Mouse (Mus musculus): ENCODE data around the gene Cobl. TPM values are rescaled to one million over a fixed set of nuclear protein-coding genes. Genes with fewer than 3 reads are reported as not detected.

Cobl gene
- polyA plus RNA-seq, 1 experiment from 2014 or later: 31.9 TPM

DNA sequence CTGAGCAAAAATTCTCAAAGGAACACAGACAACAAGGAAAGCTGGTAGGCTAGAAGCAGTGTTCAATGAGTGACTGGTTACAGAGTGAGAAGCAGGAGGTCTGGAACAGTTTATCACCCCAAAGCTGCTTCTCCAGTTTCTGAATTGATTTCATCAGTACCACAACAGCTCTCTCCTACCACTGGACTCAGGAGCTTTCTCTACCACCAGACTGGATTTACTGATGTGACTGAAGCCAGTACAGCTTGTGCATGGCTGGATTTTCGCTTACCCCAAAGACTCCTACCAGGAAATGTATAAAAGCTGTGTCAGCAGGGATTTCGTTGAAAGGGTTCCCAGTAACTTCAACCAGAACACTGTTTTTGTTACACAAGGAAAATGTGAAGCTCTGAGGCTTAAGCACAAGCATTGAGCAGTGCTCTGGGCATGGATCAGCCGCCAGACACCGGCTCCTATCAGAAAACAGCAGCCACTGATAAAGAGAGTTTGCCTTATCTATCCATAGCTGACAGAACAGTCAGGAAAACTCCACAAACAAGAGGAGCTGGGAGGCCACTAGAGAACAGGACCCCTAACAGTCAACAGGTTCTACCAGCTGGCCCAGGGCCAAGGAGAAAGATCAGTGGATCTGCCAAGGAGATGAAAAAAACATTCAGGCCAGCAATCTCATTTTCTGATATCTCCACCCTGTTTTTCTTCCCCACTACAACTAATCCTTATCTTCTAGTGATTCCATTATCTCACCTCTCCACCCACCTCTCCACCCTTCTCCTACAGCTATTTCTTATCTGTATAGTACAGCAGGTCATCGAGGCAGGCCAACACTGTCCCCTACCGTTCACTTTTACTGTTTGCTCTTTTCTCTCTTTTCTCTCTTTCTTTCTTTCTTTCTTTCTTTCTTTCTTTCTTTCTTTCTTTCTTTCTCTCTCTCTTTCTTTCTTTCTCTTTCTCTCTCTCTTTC, 259.3 kb downstream of the Cobl start:
- WGBS: 60% methylated on average over 6 of the region's 6 CpGs
- no peak overlapping the region for H3K4me3 ChIP-seq (replicated peaks)
- no peak for ATAC-seq (ENCODE audit: insufficient number of reproducible peaks, low FRiP score, low TSS enrichment, low read depth)

GRCm38 (mm10) chr11:12199441-12199840, 265.3 kb downstream of the Cobl start:
- WGBS: 79% methylated on average over 4 of the region's 4 CpGs
- ATAC-seq (ENCODE audit: insufficient number of reproducible peaks, low FRiP score, low TSS enrichment, low read depth): no peak

More for the DNA sequence above, 259.3 kb downstream of the Cobl start:
- Histone ChIP-seq H3K9ac (no peak overlapping the region), H3K27me3 (no peaks in the 10 kb centered on the region), H3K36me3 (no peaks in the 10 kb centered on the region), H3K9me3 (replicated peaks) (no peaks in the 10 kb centered on the region), H3K27ac (replicated peaks) (no peak overlapping the region), H3K4me1 (no peaks in the 10 kb centered on the region), H3K4me2 (replicated peaks) (no peak overlapping the region)

DNA sequence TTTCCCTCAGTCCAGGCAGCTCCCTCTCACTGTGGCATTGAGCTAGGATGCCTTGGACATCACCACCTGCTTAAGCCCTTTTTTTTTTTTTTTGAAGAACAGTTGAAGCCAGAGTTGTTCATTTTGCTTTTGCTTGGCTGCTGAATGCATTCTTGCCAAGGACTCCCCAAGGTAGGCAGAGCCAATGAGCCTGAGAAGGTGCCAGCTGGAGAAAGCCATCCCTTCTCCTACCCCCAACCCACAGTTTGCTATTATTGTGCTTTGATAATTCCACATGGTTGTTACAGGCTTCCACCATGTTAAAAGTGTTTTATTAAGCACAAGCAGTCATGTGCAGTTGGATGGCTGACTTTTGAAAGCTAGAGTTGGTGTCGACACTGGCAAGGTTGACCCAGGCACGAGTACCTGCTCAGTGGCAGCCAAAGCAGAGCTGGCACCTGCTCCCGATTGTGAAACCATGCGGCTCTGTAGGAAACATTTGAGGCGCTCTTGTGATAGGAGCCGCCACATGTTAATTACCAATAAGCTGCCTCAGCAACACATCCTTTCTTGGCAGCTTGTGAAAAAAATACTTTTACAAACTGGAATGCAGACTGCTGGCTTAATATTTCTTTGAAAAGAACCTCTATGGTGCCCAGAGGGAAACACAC, 265.9 kb downstream of the Cobl start:
- H3K4me3 ChIP-seq (replicated peaks): no peak overlapping the region
- H3K27ac ChIP-seq (replicated peaks): no peak overlapping the region
- no peaks in the 10 kb centered on the region for H3K9me3 ChIP-seq (replicated peaks)
- ATAC-seq (ENCODE audit: insufficient number of reproducible peaks, low FRiP score, low TSS enrichment, low read depth): no peak
- H3K4me2 ChIP-seq (replicated peaks): no peak overlapping the region
- no peaks in the 10 kb centered on the region for H3K27me3 ChIP-seq
- no peaks in the 10 kb centered on the region for H3K36me3 ChIP-seq
- H3K9ac ChIP-seq: no peak overlapping the region
- 70% methylated on average over 6 of the region's 6 CpGs for WGBS
- H3K4me1 ChIP-seq: no peaks in the 10 kb centered on the region

More at GRCm38 (mm10) chr11:12199441-12199840, 265.3 kb downstream of the Cobl start:
- Histone ChIP-seq H3K9ac (no peak overlapping the region), H3K4me3 (replicated peaks) (no peak overlapping the region), H3K36me3 (no peaks in the 10 kb centered on the region), H3K4me2 (replicated peaks) (no peak overlapping the region), H3K9me3 (replicated peaks) (no peaks in the 10 kb centered on the region), H3K27ac (replicated peaks) (no peak overlapping the region), H3K27me3 (no peaks in the 10 kb centered on the region), H3K4me1 (no peaks in the 10 kb centered on the region)

- WGBS: 75% methylated on average over 2 of the region's 2 CpGs
- H3K36me3 ChIP-seq: no peaks in the 10 kb centered on the region
- H3K27me3 ChIP-seq: no peaks in the 10 kb centered on the region
- no peak overlapping the region for H3K4me2 ChIP-seq (replicated peaks)
- no peak overlapping the region for H3K9ac ChIP-seq
- H3K9me3 ChIP-seq (replicated peaks): no peaks in the 10 kb centered on the region
- no peaks in the 10 kb centered on the region for H3K4me1 ChIP-seq
- ATAC-seq (ENCODE audit: insufficient number of reproducible peaks, low FRiP score, low TSS enrichment, low read depth): no peak
- H3K27ac ChIP-seq (replicated peaks): no peak overlapping the region
- H3K4me3 ChIP-seq (replicated peaks): no peak overlapping the region
These were observed 266.7 kb downstream of the Cobl start for GRCm38 (mm10) chr11:12198017-12198416.

DNA sequence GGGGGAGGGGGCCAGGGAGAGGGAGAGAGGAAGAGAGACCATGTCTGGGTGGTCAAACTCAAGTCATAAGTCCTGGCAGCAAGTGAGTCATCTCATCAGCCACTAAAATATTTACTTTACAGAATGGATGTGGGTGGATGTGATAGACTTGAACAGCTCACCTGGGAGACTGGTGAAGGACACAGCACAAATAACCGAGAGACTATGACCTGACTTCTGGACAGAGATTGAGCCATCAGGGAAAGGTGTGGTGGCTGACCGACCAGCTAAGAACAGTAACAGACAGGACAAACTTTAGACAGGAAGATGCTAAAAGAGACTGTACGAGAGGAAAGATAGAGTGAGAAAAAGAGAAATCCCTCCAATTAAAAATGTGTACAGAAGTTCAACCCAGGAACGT, 267.2 kb downstream of the Cobl start:
- Histone ChIP-seq H3K4me2 (replicated peaks) (no peak overlapping the region), H3K4me3 (replicated peaks) (no peak overlapping the region), H3K27ac (replicated peaks) (no peak overlapping the region), H3K9ac (no peak overlapping the region), H3K9me3 (replicated peaks) (no peaks in the 10 kb centered on the region), H3K27me3 (no peaks in the 10 kb centered on the region), H3K36me3 (no peaks in the 10 kb centered on the region), H3K4me1 (no peaks in the 10 kb centered on the region)
- 87% methylated on average over 4 of the region's 4 CpGs for WGBS
- no peak for ATAC-seq (ENCODE audit: insufficient number of reproducible peaks, low FRiP score, low TSS enrichment, low read depth)

DNA sequence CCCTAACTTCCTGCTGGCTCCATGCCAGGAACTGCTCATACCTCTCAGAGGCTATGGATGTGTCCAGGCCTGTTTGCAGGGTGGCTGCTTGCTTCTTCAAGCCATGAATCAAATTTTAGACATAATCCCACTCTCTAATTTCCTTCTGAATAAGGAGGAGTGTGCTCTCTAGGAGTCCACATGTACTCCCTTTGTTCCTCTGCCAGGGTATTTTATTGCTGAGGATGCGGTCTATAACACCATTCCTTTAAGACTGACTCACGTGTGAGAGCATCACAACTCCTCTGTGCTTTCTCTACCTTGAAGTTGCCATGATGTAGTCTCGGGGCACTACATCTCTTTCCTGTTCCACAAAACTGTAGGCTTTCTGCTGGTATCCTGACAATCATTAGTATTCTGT, 269.4 kb downstream of the Cobl start:
- H3K4me2 ChIP-seq (replicated peaks): no peak overlapping the region
- H3K4me1 ChIP-seq: no peaks in the 10 kb centered on the region
- H3K9ac ChIP-seq: no peak overlapping the region
- ATAC-seq (ENCODE audit: insufficient number of reproducible peaks, low FRiP score, low TSS enrichment, low read depth): no peak
- WGBS: 67% methylated on average over 3 of the region's 3 CpGs
- H3K4me3 ChIP-seq (replicated peaks): no peak overlapping the region
- no peaks in the 10 kb centered on the region for H3K27me3 ChIP-seq
- no peak overlapping the region for H3K27ac ChIP-seq (replicated peaks)
- H3K36me3 ChIP-seq: no peaks in the 10 kb centered on the region
- no peaks in the 10 kb centered on the region for H3K9me3 ChIP-seq (replicated peaks)

GRCm38 (mm10) chr11:12193369-12193768, 271.4 kb downstream of the Cobl start:
- 63% methylated on average over 4 of the region's 4 CpGs for WGBS
- Histone ChIP-seq H3K4me3 (replicated peaks) (no peak overlapping the region), H3K9ac (no peak overlapping the region), H3K27me3 (no peaks in the 10 kb centered on the region), H3K36me3 (no peaks in the 10 kb centered on the region), H3K9me3 (replicated peaks) (no peaks in the 10 kb centered on the region), H3K27ac (replicated peaks) (no peak overlapping the region), H3K4me1 (no peaks in the 10 kb centered on the region), H3K4me2 (replicated peaks) (no peak overlapping the region)
- no peak for ATAC-seq (ENCODE audit: insufficient number of reproducible peaks, low FRiP score, low TSS enrichment, low read depth)

GRCm38 (mm10) chr11:12191386-12191785, 273.4 kb downstream of the Cobl start:
- no peaks in the 10 kb centered on the region for H3K27me3 ChIP-seq
- no peaks in the 10 kb centered on the region for H3K36me3 ChIP-seq
- H3K4me1 ChIP-seq: no peaks in the 10 kb centered on the region
- no peak for ATAC-seq (ENCODE audit: insufficient number of reproducible peaks, low FRiP score, low TSS enrichment, low read depth)
- WGBS: 82% methylated on average over 2 of the region's 2 CpGs
- H3K9me3 ChIP-seq (replicated peaks): no peaks in the 10 kb centered on the region
- H3K9ac ChIP-seq: no peak overlapping the region
- no peak overlapping the region for H3K27ac ChIP-seq (replicated peaks)
- H3K4me3 ChIP-seq (replicated peaks): no peak overlapping the region
- H3K4me2 ChIP-seq (replicated peaks): no peak overlapping the region

DNA sequence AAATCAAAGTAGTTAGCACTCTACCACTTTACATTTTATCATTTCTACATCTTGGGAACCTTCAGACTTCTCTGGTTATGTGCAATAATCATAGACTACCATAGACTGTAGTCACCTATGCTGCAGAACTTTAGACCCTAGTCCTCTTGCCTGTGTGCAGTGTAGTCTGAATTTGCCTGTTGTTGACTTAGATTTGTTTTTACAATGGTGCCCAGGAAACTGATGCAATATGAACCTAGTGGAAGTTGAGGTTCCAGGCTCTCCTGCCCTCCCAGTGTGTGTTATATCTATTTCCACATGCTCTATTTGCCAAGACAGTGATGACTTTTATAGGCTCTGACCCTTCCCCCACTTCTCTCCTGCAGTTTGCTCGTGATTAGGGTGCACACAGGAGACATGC, 274.3 kb downstream of the Cobl start:
- Histone ChIP-seq H3K27ac (replicated peaks) (no peak overlapping the region), H3K4me3 (replicated peaks) (no peak overlapping the region), H3K9me3 (replicated peaks) (no peaks in the 10 kb centered on the region), H3K27me3 (no peaks in the 10 kb centered on the region), H3K9ac (no peak overlapping the region), H3K4me1 (no peaks in the 10 kb centered on the region), H3K4me2 (replicated peaks) (no peak overlapping the region), H3K36me3 (no peaks in the 10 kb centered on the region)
- 53% methylated on average over 1 of the region's 1 CpGs for WGBS
- no peak for ATAC-seq (ENCODE audit: insufficient number of reproducible peaks, low FRiP score, low TSS enrichment, low read depth)
